Mouse (Mus musculus) spleen, adult 12 weeks (tissue): Measurements from ENCODE around the gene Tenm3.

Experiments
- DNase-seq: peaks from one replicate; pipeline ENCODE4 v3.0.0; 2022; ENCODE audit warnings: low spot score

Gene Tenm3

DNA sequence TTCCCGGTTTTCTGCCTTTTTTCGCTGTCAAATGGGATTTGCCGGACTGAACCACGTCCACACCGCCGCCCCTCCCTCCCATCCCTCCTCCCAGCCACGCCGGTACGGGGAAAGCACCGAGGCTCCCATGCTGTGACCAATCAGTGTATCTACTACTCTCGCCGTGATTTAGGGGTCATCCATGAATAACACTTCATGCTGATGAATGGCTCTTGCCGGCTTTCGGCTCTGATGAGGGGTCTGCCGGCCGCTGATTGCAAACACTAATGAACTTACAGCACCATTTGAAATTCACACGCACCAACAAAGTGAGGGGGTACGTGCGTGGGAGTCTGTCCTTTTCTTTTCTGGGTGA is at the start of gene Tenm3:
Gene Tenm3 (minus strand): TSS at position 21 of the 355 bp plus-strand sequence.
- DNase-seq, result no peak

- no peak for DNase-seq
Measured at GRCm38 (mm10) chr8:48890216-48890765, 46.5 kb upstream of the Tenm3 start.

GRCm38 (mm10) chr8:48884270-48884669 is 40.5 kb upstream of the Tenm3 start:
- no peak for DNase-seq

DNA sequence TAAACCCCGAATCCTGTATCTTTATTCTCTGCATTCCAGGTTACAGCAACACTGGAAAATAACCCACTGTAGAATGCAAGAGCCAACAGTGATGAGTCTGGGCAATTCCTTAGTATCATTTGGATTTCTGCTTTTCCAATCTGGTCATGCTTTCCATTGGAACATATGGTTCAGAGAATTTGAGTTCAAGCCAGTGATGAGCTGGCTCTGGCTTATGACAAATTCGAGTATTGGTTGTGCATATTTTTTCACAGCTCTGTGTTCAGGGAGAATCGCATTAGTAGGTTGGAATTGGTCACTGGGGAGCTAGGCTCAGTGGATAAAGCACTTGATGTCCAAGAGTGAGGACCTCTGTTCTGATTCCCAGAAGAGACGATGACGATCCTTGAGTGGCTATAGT is 36.8 kb upstream of the Tenm3 start:
- no peak for DNase-seq

DNA sequence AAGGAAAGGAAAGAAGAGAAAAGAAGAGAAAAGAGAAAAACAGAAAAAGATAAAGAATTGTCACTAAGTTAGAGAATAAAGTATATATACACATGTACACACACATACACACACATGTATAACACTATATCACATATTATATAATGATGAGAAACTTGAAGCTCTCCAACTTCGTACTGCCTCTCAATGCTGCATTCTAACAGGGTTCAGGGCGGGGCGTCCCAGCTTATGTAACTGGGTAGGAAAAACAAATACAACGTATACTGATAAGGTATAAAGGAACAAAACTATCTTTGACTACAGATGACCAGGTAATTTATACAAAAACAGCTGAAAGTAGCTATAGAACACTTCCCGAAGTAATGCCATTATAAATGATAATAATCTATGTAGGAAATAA is 22.2 kb upstream of the Tenm3 start:
- DNase-seq, result no peak

GRCm38 (mm10) chr8:48865485-48865884 is 21.7 kb upstream of the Tenm3 start:
- no peak for DNase-seq

- no peak for DNase-seq
Measured at GRCm38 (mm10) chr8:48850223-48851010, 6.7 kb upstream of the Tenm3 start.

DNA sequence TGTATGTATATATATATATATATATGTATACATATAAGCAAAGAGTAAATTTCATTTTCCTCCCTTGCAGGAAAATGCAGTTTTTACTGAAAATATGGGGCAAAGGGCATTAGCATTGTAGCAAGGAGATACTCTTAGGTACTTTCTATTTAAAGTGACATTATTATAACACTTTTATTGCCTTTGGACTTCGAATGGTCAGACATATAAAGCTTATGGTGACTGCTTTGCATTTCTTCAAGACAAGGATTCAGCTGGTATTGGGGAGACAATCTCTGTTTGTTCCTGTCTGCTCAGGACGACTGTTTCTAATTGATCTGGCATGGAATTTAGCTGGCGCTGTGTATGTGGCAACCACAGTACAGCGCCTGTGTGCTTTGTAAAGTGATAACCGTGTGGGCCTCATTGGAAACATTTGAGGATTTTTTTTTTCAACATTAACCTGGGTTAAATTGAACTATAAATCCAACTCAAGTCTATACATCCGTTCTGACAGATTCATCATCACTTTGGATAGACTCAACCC is 5.4 kb upstream of the Tenm3 start:
- no peak for DNase-seq

DNA sequence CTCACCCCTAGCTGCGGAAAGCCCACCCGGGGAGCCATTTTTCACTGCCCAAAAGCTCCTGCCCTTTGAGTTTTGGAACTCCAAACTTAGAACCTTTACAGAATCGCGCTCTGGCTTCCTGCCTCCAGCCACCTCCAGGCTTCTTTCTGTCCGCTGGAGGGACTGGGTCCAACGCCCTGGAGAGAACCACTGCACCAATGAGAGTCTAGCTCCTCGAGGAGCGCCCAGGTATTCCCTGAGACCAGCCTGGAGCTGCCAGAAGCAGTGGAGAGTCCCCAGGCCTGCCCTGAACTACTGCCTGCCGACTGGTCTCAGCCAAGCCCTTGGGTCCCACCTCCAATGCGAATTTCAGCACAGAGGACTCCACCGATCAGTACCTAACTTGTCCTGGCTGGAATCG is 1.2 kb upstream of the Tenm3 start:
- DNase-seq, result no peak

GRCm38 (mm10) chr8:48844370-48844905 is 687 bp upstream of the Tenm3 start:
- no peak for DNase-seq

DNA sequence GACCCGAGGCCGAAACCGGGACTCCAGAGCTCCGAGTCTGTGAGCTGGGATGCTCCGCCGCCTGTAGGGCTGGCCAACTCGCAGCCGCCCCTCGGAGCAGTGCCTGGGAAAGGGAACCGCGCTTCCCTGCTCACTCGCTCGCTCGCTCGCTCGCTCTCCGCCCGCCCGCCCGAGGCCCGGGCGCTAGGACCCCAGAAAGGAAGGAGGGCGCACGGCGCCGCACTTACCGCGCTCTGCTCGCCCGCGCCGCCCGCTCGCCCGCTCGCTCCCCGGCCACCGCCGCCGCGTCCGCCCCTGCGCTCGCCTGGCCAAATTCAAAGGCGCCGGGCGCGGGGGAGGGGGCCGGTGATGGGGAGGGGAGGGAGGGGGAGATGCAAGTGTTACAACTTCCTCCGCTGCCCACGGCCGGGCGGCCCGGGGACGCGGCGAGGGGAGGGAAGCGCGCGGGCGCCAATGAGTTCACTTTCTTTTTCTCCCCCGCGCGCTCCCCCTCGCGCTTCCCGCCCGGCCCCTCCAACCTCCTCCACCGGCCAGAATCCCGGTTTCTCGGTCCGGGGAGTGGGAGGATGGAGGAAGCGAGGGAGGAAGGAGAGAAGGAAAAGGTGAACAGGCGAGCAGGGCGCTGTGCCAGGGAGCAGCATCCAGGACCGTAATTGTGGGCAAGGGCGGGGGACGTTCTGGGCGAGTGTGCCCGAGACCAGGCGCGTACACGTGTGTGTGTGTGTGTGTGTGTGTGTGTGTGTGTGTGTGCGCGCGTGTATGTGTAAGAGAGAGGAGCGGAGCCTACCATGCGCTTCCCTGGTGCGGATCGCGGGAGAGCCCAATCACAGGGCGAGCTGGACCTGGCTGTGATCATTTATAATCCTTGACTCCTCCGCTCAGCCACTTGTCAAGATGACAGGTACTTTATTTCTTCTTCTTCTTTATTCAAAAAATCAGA is 490 bp downstream of the Tenm3 start:
- no peak for DNase-seq

DNA sequence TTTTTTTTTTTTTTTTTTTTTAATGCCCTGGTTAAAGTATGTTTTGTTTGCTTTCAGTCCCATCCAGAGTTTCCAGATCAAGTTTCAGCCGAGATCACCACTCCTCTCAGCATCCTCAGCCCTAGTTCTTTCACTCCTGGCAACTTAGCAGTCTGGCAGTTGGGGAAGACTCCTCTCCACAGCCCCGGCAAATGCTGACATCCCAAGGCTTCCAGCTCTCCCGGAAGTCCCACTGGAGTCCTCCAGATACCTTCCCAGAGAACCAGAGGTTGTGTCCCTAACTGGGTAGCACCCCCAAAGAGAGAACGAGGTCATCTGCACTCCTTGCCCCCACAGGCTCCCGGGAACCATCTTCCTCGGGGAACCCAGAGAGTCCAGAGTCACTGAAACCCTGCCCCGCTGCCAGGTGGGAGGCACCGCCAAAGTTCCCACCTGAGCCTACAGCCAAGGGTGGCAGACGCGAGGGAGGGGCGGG is 1.2 kb downstream of the Tenm3 start:
- DNase-seq, result no peak

DNA sequence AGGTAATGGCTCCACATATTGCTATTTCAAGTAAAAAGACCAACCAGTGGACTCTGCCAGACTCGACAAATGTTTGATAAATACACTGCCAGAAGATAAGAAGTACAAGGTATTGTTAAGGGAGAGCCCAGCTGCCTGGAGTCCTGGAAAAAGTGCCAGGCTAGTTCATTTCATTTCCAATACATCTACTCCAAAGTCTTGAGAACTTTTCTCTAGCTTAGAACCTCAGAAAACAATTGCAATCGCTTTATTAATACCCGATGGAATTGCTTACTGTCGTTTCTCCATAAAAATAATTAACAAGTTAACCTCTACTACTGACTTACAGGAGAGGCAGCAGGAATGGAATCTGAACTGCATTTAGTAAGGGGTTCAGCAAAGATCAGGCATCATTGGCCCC is 1.7 kb downstream of the Tenm3 start:
- no peak for DNase-seq

DNA sequence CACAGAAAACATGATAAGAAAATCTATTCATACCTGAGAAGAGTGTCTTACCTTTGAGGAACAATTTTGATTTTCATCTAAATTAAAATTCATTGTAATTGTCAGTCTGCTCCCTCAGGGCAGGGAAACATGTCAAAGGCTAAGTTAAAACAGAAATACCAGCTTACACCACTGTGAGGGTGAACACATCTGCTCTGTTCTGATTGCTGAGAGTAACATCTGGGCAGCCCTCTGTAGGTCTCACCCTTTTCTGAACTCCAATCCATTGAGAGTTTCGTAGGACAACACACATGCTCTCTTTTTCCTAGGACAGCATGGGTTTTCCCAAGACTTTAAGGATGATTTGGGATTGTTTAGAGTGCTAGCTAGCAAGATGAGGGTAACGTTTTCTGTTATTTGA is 8.0 kb downstream of the Tenm3 start:
- no peak for DNase-seq

DNA sequence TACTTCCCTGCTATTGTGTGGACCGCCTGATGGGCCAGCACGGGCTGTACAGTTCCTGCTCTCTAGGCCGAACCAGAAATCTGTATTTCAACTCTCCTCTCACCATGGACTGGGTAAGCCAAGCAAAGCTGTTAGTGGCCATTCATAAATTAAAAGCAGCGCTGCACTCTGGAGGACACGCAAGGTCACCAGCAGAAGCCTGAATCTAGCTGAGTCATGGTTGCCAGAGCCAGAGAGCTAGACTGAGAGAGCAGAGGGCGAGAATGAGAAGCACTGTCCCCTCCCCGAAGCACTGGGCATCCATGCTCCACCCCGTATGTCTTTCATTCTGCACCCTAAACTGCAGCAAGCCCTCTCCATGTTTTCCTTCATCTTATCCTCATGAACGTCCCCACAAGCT is 16.3 kb downstream of the Tenm3 start:
- no peak for DNase-seq

DNA sequence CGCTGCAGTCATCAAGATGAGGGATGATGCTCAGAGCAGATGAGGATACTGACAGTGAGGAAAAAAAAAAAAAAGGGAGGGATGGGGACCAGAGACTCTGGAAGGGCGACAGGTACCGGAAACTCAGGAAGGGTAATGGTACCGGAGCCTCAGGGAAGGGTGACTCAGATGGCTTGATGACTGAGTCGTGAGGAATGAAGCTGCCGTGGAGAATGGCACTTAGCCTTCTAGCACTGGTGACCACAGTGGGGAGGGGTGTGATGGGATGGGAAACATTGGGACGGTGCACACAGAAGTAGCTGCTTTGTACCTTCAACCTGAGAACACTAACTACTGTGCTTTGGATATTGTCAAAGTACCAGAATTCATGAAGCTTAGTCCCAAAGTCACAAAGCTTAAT is 18.1 kb downstream of the Tenm3 start:
- no peak for DNase-seq

DNA sequence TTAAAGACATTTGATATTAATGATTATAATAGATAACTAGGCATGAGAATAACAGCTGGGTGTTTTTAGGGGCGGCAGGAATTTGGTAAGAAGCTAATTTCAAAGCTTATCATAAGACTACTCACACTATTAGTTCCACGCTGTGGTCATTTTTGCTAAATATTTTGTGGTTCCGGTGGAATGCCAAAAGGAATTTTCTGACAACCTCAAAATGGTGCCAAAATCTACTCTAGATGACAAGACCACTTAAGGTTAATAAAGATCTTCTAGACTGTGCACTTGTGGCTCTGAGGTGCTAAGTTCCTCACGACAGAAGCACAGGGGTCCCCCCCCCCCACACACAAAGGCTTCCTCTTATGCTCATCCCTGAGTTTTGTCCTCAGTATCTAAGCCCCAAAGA is 21.5 kb downstream of the Tenm3 start:
- DNase-seq, result no peak

GRCm38 (mm10) chr8:48819962-48820361 is 23.8 kb downstream of the Tenm3 start:
- no peak for DNase-seq

DNA sequence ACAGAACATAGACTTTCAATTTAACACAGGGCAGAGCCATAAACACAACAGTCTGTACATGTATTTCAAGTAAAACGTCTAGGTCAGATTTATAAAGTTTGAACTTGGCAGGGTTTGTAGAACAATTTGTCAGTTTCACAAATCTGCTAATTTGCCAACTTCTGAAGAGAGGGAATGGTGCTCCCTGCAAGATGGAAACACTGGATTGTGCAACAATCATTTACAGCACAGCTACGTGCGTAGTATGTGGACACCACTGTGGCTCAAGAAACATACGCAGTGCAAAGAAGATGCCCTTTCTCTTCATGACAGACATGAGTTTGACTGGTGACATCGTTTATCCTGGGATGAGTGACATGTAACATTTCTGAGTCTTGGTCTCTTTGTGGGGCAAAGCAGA is 24.4 kb downstream of the Tenm3 start:
- DNase-seq, result no peak

DNA sequence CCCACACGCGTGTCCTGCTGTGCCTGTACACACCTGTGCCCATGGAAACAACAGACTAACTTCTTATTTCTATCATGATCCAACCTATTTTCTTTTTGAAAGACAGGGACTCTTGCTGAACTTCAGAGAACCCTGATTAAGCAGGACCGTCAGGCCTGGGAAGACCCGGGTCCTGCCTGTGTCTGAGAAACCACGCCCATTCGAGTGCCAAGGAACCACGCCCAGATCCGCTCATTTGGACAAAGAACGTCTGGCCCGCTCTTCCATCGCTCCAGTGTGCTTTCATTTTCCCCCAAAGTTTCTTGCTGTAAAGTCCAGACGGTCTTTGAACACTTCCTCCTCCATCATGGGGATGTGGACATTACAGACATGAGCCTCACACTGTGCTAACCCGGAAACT is 26.8 kb downstream of the Tenm3 start:
- DNase-seq, result no peak

- no peak for DNase-seq
Measured at GRCm38 (mm10) chr8:48812196-48812741, 31.5 kb downstream of the Tenm3 start.

DNA sequence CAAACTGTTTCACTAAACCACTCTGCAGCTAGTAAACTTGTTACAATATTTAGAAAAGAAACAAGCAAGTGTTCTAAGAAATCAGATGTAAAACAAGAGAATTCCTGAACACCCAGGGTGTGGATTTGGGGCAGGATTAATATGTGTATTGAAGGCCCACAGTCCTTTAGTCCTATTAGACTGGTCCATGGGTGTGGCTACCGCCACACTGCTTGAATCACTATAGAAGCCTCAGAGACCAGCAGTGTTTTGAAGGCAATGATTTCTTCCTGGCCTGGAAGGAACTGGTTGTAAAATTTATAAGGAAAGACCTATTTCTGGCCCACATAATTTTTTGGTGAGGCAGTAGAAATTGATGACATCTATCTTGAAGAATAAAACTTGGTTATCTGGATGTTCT is 33.1 kb downstream of the Tenm3 start:
- DNase-seq, result no peak
